Mouse (Mus musculus) T-helper 17 cell (primary cell): ENCODE measurements around the gene Smg6.

ENCODE experiments used
- in situ Hi-C, 2 experiments: fragments of 300-600 bp; cut with MboI, MseI; formaldehyde crosslinking; loops; 1 replicate in 1 of 2; 2 replicates in 1 of 2; pipeline ENCODE4 v1.15.1; 2025; ENCODE audit warnings: high pct_unique_total_duplicates in 2 of 2

The Smg6 gene

DNA sequence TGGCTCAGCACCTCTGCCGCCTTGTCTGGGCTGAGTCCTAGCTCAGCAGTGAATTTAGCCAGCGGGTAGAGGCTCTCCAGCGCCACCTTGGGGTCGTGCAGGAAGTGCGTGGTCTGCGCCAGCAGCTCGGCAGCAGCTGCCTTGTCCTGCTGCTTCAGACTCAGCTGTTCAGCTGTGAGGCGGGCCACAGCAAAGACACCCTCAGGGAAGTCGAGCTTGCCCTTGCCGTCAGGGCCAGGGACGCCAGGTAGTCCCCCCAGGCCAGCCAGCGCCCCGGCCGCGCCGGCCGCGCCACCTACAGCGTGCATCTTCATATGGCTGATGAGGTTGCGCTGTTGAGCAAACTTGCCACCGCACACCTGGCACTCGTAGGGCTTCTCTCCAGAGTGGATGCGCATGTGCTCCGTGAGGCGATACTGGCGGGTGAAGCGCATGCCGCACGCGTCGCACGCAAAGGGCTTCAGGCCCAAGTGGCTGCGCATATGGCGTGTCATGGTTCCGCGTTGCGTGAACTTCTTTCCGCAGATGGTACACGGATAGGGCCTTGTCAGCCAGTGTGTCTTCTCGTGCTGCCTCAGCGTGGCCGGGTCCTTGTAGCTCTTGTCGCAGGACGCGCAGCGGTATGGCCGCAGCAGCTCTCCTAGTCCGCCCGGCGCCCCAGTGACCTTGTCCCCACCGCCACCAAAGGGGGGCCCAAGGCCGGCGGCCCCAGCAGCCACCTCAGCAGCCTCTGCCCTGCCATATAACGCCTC is 240.0 kb downstream of the Smg6 start:
- in situ Hi-C loops = no loop called here

DNA sequence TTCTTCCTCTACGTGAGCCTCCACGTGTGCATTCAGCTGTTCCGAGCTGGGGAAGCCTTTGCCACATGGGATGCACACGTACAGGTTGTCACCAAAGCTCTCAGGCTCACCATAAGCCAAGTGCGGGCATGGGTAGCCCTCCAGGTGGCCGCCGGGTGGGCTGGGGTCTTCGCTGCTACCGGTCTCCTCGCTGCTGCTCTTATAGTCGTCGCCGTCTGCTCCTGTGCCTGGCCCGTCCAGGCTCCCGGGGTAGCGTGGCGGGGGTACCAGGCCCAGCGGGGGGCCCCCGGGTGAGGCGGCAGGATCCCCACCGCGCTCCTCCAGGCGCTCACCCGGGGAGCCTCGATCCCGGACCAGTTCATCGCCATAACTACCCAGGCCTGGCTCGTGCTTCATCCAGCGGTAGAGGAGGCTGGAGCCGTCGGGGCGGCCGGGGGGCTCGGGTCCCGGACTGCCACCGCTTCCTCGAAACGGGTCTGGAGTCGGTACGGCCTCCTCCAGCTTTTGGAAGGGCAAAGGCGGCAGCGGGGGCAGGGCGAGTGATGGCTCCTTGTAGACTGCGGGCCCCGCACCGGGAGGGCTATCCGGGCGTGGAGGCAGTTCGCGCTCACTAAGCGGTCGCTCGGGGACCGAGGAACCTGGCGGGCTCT is 240.7 kb downstream of the Smg6 start:
- in situ Hi-C loops = no loop called here

DNA sequence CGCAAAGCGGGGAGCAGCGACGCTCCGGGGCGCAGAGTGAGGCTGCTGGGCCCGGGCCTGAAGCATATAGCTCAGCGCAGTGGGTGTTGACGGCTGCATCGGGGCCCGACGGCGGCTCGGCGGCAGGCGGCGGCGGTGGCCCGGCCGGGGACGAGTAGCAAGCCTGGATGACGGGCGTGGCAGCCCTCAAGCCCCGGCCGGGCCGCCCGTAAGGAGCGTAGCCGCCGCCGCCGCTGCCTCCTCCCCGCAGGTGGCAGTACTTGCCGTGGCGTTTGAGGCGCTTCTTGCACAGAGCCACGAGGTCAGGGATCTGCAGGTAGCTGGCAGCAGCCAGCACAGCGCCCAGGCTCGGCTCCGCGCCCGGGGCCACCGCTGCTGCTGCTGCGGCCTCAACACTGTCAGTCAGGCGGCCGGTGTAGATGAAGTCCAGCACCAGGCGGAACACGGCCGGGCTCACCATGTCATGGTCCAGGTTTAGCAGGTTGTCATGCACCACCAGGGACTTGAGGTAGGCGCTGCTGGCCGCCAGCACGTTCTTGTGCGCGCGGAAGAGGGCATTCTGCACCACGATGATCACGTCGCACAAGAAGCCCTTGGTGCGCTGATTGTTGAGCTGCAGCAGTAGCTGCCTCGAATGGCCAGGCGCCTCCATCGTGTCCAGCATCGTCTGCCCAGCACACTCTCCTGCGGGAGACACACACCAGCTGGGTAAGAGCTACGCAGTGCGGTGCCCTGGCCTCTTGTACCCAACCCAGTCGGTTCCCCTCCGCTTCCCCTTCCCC is 241.4 kb downstream of the Smg6 start:
- in situ Hi-C loops = no loop called here

DNA sequence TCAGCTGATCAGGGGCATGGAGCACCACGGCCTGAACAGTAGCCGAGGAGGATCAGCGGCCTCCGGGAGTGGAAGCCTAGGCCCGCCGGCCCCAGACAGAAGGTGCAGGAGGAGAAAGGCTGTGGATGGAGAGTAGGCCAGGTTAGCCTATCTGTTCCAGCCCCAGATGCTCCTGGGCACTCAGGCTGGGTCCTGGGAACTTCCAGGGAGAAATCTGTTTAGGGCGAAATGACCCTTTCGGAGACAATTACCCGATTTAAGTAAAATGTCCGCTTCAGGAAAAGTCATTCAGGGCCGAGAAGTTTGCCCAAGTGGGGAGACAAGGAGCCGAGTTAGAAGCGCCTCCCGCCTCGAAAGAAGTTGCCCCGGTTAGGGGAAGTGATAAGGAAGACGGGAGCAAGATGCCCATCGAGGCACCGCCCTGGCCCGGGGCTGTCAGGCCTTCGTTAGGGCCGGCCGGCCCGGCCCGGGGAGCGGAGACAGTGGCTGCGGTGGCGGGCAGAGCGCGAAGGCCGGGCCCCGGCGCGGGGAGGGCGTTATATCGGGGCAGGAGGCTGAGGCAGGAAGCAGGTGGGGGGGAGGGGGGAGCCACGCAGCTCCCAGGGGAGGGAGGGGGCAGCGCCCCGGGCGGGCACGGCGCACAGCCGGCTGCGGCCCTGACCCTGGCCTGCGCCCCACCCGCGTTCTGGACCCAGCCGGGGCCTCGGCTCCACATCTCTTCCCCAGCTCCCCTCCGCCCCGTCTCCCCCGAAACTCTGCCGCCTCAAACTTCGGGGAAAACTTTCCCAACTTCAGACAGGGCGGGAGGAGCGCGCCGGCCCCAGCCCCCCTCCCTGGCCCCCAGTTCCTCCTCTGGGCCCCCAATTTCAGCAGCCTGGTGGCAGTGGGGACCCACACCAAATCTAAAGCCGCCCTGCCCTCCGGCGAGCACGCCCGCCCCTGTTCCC is 242.3 kb downstream of the Smg6 start:
- in situ Hi-C loops = no loop called here

DNA sequence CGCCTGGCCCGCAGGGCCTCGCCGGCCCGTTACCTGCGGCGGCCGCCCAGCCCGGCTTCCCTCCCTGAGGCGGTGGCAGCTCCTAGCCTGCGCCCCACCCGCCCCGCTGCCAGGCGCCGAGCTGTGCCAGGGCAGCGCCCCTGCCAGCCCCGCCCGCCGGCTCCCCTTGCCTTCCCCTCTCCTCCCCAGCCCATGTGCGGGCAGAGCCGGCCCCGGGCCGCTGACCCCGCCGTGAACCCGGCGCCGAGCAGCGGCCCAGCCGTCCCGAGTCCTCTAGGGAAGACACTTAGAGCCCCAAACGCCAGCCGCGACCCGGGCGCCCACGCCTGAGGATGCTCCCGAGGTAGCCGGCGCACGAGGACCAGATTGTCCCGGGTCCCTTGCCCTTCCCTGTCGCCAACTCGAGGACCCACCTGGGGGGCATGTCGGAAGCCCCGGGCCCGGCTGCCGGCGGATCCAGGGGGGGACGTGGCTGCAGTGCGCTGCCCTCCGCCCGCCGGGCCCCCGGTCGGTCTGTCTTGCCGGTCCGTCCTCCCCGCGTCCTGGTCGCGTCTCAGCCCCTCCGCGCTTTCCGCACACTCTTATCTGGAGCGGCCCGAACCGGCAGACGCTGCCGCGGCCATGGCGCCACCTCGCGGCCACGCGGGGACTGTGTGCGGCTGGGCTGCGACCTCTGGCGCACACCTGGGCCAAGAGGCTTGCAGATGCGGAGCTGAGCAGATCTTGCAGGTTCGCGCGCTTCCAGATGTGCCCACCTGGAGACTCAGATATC is 243.2 kb downstream of the Smg6 start:
- in situ Hi-C loops = no loop called here

DNA sequence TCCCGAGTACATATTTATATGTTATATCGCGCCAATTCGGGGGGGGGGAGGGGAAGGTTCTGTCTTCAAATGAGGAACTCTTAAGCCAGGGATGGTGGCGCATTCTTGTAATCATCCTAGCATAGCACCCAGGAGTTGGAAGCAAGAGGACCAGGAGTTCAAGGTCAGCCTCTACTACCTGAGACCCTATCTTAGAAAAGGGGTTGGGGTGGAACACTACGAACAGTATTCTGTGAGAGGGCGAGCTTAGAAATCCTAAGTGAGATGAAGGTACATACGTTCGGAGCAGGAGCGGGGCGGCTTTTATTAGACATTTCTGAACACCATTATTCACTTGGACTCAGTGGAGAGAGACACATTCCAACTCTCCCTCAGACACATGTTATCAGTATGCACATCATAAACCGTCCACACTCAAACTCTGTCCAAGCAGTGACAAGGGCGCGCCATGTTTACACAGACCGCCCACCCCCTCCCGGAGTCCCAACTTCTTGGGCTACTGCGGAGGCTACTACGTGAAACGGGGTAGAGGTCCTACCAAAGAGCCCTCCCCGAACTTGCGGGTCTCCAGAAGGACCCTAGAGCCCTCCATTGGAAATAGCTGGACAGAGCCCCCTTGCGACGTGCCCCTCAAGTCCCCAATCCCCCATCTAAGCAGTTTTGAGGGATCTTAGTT is 243.9 kb downstream of the Smg6 start, which contains the start of gene Hic1:
TSS of gene Hic1 (minus strand) at position 115 of the 676 bp plus-strand sequence.
- in situ Hi-C loops = loop anchor here in 1 of 2 experiments (5.0 kb wide), 1 partner anchor 332 kb away; no protein-coding TSS in a partner anchor

DNA sequence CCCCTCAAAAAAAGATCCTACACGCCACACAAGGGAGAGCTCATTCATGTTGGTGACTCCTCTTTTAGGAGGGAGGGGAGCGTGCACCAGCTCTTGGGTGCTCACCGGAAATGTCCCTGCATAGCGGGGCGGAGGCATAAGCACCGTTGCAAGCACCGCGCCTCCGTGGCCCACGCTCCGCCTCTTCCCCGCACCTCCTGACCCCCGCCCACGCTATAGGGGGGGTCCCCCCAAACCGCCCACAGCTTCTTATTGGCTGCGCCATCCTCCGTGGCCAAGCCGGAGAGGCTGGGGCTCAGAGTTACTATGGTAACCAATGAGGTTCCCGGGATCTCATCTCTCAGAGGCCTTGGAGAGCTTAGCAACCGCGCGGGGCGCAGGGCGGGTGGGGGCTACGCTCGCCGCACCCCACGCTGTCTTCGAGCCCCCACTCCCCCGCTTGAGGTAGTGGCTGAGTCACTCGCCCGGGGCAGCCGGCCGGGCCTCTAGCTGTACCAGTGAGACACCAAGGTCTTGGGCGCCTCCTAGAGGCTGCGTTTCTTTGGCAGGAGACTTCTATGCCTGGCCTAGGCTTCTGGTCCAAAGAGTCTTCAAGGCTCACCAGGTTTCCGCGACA is 244.6 kb downstream of the Smg6 start:
- in situ Hi-C loops = loop anchor here in 1 of 2 experiments (5.0 kb wide), 1 partner anchor 333 kb away; no protein-coding TSS in a partner anchor

DNA sequence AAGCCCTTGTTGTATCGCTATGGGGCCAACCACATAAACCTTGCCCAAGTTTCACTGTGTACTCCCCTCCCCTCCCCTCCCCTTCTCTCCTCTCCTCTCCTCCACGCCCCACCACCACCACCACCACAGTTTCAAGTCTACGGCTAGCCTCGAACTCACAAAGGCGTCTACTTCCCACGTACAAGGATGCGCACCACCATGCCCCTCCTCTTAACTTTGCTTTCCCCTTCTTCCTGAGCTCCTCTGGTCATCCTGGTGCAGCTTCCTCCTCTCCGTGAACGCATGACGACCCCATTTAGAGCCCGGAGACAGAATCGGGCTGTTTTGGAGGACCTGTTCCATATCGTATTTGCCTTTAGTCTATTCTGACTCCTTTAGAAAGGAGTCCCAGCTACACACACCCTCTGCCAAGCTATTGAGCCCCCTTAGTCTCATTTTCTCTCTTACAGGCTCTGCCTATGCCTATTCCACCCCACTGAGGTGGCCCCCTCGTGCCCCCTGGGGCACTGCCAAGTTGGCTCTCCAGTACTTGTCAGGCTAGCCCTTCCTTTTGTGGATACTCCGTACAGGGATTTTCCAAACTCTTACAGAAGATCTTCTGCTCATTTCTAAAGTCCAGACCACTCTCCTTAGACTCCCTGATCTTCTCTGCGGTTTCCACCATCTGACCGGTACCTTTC is 245.7 kb downstream of the Smg6 start:
- in situ Hi-C loops = loop anchor here in 1 of 2 experiments (5.0 kb wide), 1 partner anchor 334 kb away; no protein-coding TSS in a partner anchor

DNA sequence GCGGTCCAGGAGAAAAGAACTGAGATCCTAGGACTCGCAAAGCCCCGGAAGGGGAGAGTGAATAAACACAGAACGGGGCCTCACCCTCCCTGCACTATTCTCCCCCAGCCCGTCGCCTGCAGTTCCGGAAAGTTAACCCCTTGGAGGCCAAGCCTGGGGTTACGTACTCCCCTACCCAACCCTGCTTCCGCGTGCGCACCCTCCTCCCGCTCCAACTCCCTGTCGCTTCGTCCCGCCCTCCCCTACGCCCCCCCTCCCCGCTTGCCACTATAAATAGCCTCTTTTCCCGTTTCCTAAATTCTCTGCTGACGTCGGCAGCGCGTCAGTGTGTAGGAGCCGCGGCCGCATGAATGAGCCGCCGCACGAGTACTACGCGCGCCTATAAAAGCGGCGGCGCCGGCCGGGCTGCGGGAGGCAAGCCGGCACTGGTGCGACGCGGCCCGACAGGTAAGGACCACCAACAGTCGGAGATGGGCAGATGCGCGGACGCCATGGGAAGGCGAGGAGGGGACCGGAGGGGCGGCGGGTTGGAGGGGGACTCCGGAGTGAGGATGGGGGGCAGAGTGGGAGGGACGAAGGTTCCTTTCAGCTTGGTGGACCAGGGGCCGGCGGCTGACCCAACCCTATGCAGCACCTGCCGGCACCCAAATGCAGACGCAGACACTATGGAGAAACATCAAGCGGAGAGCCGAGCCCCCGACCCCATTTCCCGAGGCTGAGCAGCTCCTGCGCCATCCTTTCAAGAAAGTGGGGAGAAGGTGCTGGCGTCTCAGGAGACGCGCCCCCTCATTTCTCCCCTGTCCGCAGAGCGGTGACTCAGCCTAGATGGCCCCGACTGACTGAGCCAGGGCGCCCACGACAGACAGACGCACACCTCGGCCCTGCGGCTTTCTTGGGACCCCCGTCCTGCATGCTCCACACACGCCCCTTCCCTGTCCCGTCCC is 246.8 kb downstream of the Smg6 start:
- in situ Hi-C loops = loop anchor here in 1 of 2 experiments (5.0 kb wide), 1 partner anchor 335 kb away; no protein-coding TSS in a partner anchor

DNA sequence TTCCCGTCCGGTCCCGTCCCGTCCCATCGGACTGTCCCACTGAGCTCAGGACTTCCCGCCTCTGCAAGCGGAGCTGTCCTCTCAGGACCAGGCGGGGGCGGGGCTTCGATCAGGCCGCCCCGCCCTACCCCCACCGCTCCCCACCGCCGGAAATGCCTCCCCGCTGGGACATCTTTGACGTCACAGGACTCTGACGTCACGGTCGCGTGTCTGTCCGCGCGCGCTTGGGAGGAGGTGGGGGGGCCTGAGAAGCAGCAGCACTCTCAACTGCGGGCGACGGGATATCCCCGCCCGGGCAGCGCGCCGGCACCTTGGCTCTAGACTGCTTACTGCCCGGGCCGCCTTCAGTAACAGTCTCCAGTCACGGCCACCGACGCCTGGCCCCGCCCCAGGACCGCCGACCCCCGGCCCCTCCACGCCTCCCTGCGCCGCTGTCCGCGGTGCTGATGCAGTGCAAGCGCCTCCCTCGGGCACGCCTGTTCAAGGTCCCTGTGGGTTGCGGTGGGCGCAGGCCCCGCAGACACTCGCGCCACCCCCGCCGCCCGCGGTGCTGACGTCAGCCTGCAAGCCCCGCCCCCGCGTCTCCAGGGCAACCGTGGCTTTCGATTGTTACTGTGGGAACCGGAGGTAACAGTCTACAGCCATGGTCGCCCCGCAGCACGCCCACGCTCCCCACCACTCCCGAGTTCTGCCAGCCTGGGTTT is 247.6 kb downstream of the Smg6 start:
- in situ Hi-C loops = loop anchor here in 1 of 2 experiments (5.0 kb wide), 1 partner anchor 336 kb away; no protein-coding TSS in a partner anchor

DNA sequence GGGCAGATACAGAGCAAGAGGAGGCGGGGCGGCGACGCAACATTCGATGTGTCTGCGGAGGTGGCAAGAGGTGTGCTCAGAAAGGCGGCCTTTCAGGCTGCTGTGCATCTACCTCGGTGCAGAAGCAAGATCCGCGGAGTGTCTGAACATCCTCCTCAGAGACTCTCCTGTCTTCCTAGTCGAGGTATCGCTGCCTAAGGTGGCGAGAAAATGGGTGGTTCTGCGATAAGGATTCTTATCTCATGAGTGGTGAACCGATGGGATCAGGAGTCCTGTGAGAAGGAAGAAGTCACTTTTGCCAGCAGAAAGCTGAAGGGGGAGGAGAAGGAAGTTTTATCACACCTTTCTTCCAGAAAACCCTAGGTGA is 248.2 kb downstream of the Smg6 start:
- in situ Hi-C loops = loop anchor here in 1 of 2 experiments (5.0 kb wide), 1 partner anchor 336 kb away; no protein-coding TSS in a partner anchor

DNA sequence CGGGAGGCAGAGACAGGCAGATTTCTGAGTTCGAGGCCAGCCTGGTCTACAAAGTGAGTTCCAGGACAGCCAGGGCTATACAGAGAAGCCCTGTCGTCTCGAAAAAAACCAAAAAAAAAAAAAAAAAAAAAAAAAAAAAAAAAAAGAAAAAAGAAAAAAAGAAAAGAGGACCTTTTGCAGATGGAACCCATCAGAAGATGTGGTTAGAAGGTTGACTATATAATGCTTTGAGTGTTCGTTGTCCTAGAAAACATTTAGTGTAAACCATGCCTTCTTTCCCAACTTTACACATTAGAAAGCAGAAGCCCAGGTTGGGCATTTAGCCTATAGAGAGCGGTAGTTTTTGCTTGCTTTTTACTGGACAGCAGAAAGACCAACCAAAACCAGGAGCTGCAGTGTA is 249.0 kb downstream of the Smg6 start:
- in situ Hi-C loops = loop anchor here in 1 of 2 experiments (5.0 kb wide), 1 partner anchor 337 kb away; no protein-coding TSS in a partner anchor

DNA sequence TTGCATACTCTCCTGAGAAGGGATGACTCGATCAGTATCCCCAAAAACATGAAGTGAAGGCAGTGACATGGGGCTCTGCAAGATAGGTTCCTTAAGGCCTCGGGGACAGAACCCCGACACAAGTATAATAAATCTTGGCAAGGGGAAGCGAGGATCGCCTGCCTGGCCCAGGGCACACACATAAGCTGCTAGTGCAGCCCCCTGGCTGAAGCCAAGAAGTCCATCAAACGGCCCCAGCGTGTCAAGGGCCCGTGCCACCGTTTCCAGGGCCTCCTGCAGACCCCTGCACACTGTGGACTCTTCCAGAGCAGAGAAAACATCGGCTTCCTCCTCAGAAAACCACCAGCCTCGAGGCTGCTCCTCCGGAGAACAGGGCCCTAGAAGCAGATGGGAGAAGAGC is 252.4 kb downstream of the Smg6 start:
- in situ Hi-C loops = loop anchor here in 1 of 2 experiments (25.0 kb wide), 1 partner anchor 1684 kb away; no protein-coding TSS in a partner anchor

DNA sequence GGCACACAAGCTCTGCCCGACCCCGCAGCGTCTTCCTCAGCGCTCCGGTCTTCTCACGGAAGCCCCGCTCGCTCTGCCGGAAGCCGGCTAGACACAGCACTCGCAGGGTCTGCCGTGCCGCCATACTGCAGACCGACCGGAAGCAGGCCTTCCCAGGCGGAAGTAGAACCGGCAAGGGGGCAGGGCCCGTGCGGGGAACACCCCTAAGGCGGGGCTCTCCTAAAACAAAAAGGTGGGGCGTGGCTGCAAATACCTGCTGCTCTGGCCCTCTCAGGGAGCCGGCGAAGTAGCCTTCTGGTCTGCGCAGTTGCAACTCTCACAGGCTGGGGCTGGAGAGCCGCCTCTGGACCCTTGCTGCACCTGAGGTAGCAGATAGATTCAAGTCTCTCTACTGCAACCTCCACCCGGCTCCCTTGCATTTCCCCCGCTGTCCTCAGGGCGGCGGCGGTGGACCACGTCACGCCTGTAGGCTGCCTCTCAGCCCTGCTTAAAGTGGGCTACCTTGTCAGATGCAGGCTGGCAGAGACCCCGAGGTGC is 253.1 kb downstream of the Smg6 start, which contains the start of gene Ovca2:
TSS of gene Ovca2 (minus strand) at position 164 of the 537 bp plus-strand sequence.
- in situ Hi-C loops = loop anchor here in 1 of 2 experiments (25.0 kb wide), 1 partner anchor 1684 kb away; no protein-coding TSS in a partner anchor

DNA sequence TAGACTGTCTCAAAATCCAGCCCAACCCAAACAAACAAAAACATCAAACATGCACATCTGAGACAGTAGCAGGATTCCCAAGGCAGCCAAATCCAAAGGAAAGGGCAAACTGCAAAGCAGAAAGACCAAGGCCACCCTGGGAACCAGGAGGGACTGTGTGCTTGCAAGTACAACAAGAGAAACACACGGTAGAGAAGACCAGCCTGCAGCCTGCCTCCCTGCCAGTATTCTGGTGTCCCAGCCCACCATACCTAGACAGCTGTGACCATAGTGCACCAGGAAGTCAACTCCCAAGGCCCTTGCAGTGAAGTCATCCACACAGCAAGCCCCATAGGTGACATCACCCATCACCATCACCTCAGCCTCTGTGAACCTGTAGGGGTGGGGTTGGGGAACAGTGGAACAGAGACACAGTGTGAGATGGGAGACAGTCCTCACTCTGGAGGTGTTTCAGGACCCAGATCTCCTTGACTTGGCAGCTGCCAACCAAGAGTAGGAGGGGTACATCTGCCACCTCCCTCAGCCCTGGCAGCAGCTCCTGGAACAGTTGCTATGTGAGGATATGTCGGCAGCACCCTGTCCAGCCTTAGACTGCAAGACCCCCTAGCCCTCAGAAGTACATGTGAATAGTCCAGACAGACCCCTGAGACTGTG is 258.4 kb downstream of the Smg6 start:
- in situ Hi-C loops = loop anchor here in 1 of 2 experiments (10.0 to 25.0 kb wide), 2 partner anchors 371 to 1678 kb away; no protein-coding TSS in a partner anchor
